Comparison of ENCODE assay signal across 9 mouse cellular contexts in the genomic region with DNA sequence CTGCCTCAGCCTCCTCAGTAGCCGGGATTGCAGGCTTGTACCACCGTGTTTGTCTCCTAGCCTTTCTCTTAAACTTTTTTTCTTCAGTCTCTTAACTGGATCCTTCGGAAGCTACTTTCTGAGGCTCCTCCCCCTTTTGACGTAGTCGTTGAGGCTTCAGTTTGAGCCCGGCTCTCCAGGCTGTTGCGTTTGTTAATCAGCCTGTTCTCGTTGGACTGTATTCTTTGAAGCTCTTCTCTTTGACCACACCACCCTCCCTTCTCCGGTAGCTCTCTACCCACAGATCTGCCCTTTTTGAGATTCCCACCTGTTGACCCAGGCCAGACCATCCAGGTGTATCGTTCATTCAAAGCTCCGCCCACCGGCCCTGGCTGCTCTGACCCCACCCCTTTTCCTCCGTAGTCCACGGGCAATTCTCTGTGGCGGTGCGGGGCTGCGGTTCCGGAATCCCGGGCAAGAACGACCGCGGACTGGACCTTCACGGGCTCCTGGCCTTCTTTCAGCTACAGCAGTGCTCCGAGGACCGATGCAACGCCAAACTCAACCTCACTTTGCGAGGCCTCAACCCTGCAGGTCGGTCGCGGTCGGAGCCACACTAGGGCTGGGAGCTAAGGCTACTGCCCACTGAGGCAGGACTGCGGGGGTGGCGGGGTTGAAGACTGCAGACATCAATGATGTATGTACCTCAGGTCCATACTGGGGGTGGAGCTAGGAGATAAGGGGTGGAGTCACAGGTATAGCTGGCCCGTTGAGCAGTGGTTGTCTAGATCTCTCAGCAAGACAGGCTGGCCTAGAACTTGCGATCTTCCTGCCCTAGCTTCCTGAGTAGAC. TPM values are rescaled to one million over a fixed set of nuclear protein-coding genes. Genes with fewer than 3 reads are reported as not detected.
DNase-seq lines count a peak whose midpoint lies in the region; ATAC-seq and TF ChIP-seq lines count a peak whose summit lies in the region.
"Had no signal": no experiment of that assay in that cellular context is flagged by ENCODE, and none has a peak within 500 bp of the region (broad histone marks: within the 10 kb centered on the region; RNA-seq: fewer than 3 reads in every experiment).

No protein-coding gene starts in this region.

- no peak overlapping the region for H3K27ac ChIP-seq in heart, embryonic 12.5 days (ENCODE audit: poor library complexity, severe bottlenecking)
- no peak overlapping the region for H3K27ac ChIP-seq in limb, embryonic 14.5 days (replicated peaks; ENCODE audit: low read depth, low read length)

- no peak for ATAC-seq in heart, embryonic 12.5 days (ENCODE audit: insufficient number of reproducible peaks, low FRiP score)
- ATAC-seq in activated CD4-positive, CD25-positive, alpha-beta regulatory T cell, adult 4 months, result peak; percentile 47
- ATAC-seq in granulocyte monocyte progenitor cell, adult 5-6 weeks (replicated peaks; ENCODE audit: poor library complexity, severe bottlenecking), result peak; percentile 53
- ATAC-seq in limb, embryonic 14.5 days (ENCODE audit: low FRiP score, low read depth), result no peak

- no peak overlapping the region for H3K9ac ChIP-seq in heart, embryonic 12.5 days
- H3K9ac ChIP-seq in limb, embryonic 14.5 days (ENCODE audit: low read depth, low read length, severe bottlenecking), result peak overlapping the region; percentile 47; the same call in 1 of the 2 replicates

- no peaks in the 10 kb centered on the region for H3K36me3 ChIP-seq in heart, embryonic 12.5 days
- H3K36me3 ChIP-seq in limb, embryonic 14.5 days (ENCODE audit: control insufficient read depth, insufficient read depth, low read length), result no peaks in the 10 kb centered on the region
- H3K36me3 ChIP-seq: G1E had no signal

- H3K27me3 ChIP-seq in heart, embryonic 12.5 days (replicated peaks), result peaks cover 69% of the 10 kb centered on the region
- peaks cover 41% of the 10 kb centered on the region for H3K27me3 ChIP-seq in limb, embryonic 14.5 days (ENCODE audit: control insufficient read depth, insufficient read depth, low read length)

- TF ChIP-seq POLR2A in limb, embryonic 14.5 days (IDR thresholded peaks at IDR 0.05; ENCODE audit: borderline replicate concordance, extremely low read depth, insufficient read depth, insufficient read length), result no peak

- H3K4me1 ChIP-seq in heart, embryonic 12.5 days (replicated peaks), result peaks cover 10% of the 10 kb centered on the region
- peaks cover 3% of the 10 kb centered on the region; the same call in 1 of the 2 replicates for H3K4me1 ChIP-seq in limb, embryonic 14.5 days (ENCODE audit: control insufficient read depth, insufficient read depth, low read length)

- WGBS in heart, embryonic 12.5 days, result 3% methylated on average over 35 of the region's 35 CpGs
- WGBS in limb, embryonic 14.5 days, result 3% methylated on average over 34 of the region's 35 CpGs

- H3K4me2 ChIP-seq in heart, embryonic 12.5 days, result peak overlapping the region; percentile 70
- peak overlapping the region; percentile 67 for H3K4me2 ChIP-seq in limb, embryonic 14.5 days (replicated peaks; ENCODE audit: low read depth, low read length, severe bottlenecking)

- H3K9me3 ChIP-seq in heart, embryonic 12.5 days (replicated peaks), result 0 out of 2 replicates have a peak, but pooled peaks cover 3% of the 10 kb centered on the region
- no peaks in the 10 kb centered on the region for H3K9me3 ChIP-seq in limb, embryonic 14.5 days (ENCODE audit: control insufficient read depth, low read length)
- H3K9me3 ChIP-seq: G1E had no signal

- intact Hi-C loops in heart, postnatal 14 days (cut with DNase I), result no loop called here

- H3K4me3 ChIP-seq in heart, embryonic 12.5 days, result peak overlapping the region; percentile 39
- peak overlapping the region; percentile 41 for H3K4me3 ChIP-seq in limb, embryonic 14.5 days (replicated peaks; ENCODE audit: low read length)

- no peak for DNase-seq in heart, postnatal 14 days
- DNase-seq in limb, embryonic 14.5 days (ENCODE audit: low spot score), result peak; percentile 14
- peak; percentile 75 for DNase-seq in naive thymus-derived CD4-positive, alpha-beta T cell, adult 2 months (ENCODE audit: low read depth)
- DNase-seq in ovary, postnatal 36 days (ENCODE audit: low spot score), result no peak
- DNase-seq in layer of hippocampus, postnatal 10 days (ENCODE audit: low spot score in 2 of 2), result no peak

RNA-seq across cellular contexts. Expression of a gene that starts 1.9 kb away (rescaled TPM):
- 0.10 and 0.15 TPM in 2 replicates for polyA plus RNA-seq in heart, embryonic 12.5 days (2016; fragmentation: Nextera tagmentation; extraction: Ambion mirVana)
- not detected for total RNA-seq in heart, postnatal 14 days (2021)
- polyA plus RNA-seq in activated CD4-positive, CD25-positive, alpha-beta regulatory T cell, adult 4 months (2017; shearing (Covaris generic)), result not detected
- total RNA-seq in granulocyte monocyte progenitor cell, adult 5-6 weeks (2014; fragmentation: Nextera tagmentation), result not detected in 2 replicates
- total RNA-seq in granulocyte monocyte progenitor cell, adult 5-6 weeks (2017), result not detected in 2 replicates
- 24.8 and 30.4 TPM in 2 replicates for polyA plus RNA-seq in limb, embryonic 14.5 days (2012; rRNA removed)
- polyA plus RNA-seq in limb, embryonic 14.5 days (2014; fragmentation: Nextera tagmentation; extraction: Ambion mirVana), result 38.8 and 50.7 TPM in 2 replicates
- under 1 TPM; 0.20 to 0.64 TPM for total RNA-seq in layer of hippocampus, postnatal 10 days (2021)
- total RNA-seq: G1E had no signal
- polyA plus RNA-seq: G1E had no signal

RNA-seq across cellular contexts. Expression of a gene that starts 27.7 kb away (rescaled TPM):
- polyA plus RNA-seq in heart, embryonic 12.5 days (2016; fragmentation: Nextera tagmentation; extraction: Ambion mirVana), result not detected in 2 replicates
- under 1 TPM; 0.51 to 0.55 TPM for total RNA-seq in heart, postnatal 14 days (2021)
- polyA plus RNA-seq in activated CD4-positive, CD25-positive, alpha-beta regulatory T cell, adult 4 months (2017; shearing (Covaris generic)), result under 1 TPM; 0.25 to 0.73 TPM
- total RNA-seq in granulocyte monocyte progenitor cell, adult 5-6 weeks (2014; fragmentation: Nextera tagmentation), result 1.8 and 6.4 TPM in 2 replicates
- 7.6 and 13.5 TPM in 2 replicates for total RNA-seq in granulocyte monocyte progenitor cell, adult 5-6 weeks (2017)
- 4.1 and 5.5 TPM in 2 replicates for polyA plus RNA-seq in limb, embryonic 14.5 days (2012; rRNA removed)
- polyA plus RNA-seq in limb, embryonic 14.5 days (2014; fragmentation: Nextera tagmentation; extraction: Ambion mirVana), result 0.70 and 1.2 TPM in 2 replicates
- total RNA-seq in layer of hippocampus, postnatal 10 days (2021), result under 1 TPM; 0.37 to 0.60 TPM

RNA-seq across cellular contexts. Expression of a gene that starts 38.2 kb away (rescaled TPM):
- polyA plus RNA-seq in heart, embryonic 12.5 days (2016; fragmentation: Nextera tagmentation; extraction: Ambion mirVana), result not detected in 2 replicates
- total RNA-seq in heart, postnatal 14 days (2021), result not detected
- polyA plus RNA-seq in activated CD4-positive, CD25-positive, alpha-beta regulatory T cell, adult 4 months (2017; shearing (Covaris generic)), result not detected
- total RNA-seq in granulocyte monocyte progenitor cell, adult 5-6 weeks (2014; fragmentation: Nextera tagmentation), result not detected in 2 replicates
- total RNA-seq in granulocyte monocyte progenitor cell, adult 5-6 weeks (2017), result not detected in 2 replicates
- polyA plus RNA-seq in limb, embryonic 14.5 days (2012; rRNA removed), result not detected in 2 replicates
- polyA plus RNA-seq in limb, embryonic 14.5 days (2014; fragmentation: Nextera tagmentation; extraction: Ambion mirVana), result not detected in 2 replicates
- total RNA-seq in layer of hippocampus, postnatal 10 days (2021), result not detected
- polyA plus RNA-seq: G1E had no signal

RNA-seq across cellular contexts. Expression of a gene that starts 50.8 kb away (rescaled TPM):
- polyA plus RNA-seq in heart, embryonic 12.5 days (2016; fragmentation: Nextera tagmentation; extraction: Ambion mirVana), result 0.69 and 1.1 TPM in 2 replicates
- under 1 TPM; 0.12 TPM for total RNA-seq in heart, postnatal 14 days (2021)
- polyA plus RNA-seq in activated CD4-positive, CD25-positive, alpha-beta regulatory T cell, adult 4 months (2017; shearing (Covaris generic)), result under 1 TPM in 1 of 2 experiments, not detected in 1; 0.12 TPM
- total RNA-seq in granulocyte monocyte progenitor cell, adult 5-6 weeks (2014; fragmentation: Nextera tagmentation), result 0.41 and 0.75 TPM in 2 replicates
- not detected in 2 replicates for total RNA-seq in granulocyte monocyte progenitor cell, adult 5-6 weeks (2017)
- polyA plus RNA-seq in limb, embryonic 14.5 days (2012; rRNA removed), result 4.5 and 7.6 TPM in 2 replicates
- 5.0 TPM in 2 replicates for polyA plus RNA-seq in limb, embryonic 14.5 days (2014; fragmentation: Nextera tagmentation; extraction: Ambion mirVana)
- total RNA-seq in layer of hippocampus, postnatal 10 days (2021), result 1 to 10 TPM; 8.2 to 8.7 TPM
- polyA plus RNA-seq: G1E had no signal

RNA-seq across cellular contexts. Expression of a gene that starts 50.9 kb away (rescaled TPM):
- polyA plus RNA-seq in heart, embryonic 12.5 days (2016; fragmentation: Nextera tagmentation; extraction: Ambion mirVana), result 17.6 and 19.2 TPM in 2 replicates
- 10 to 100 TPM; 29.8 to 30.1 TPM for total RNA-seq in heart, postnatal 14 days (2021)
- polyA plus RNA-seq in activated CD4-positive, CD25-positive, alpha-beta regulatory T cell, adult 4 months (2017; shearing (Covaris generic)), result 10 to 100 TPM; 19.0 to 21.6 TPM
- total RNA-seq in granulocyte monocyte progenitor cell, adult 5-6 weeks (2014; fragmentation: Nextera tagmentation), result 50.4 and 71.3 TPM in 2 replicates
- 23.4 and 28.3 TPM in 2 replicates for total RNA-seq in granulocyte monocyte progenitor cell, adult 5-6 weeks (2017)
- polyA plus RNA-seq in limb, embryonic 14.5 days (2012; rRNA removed), result 19.9 and 21.9 TPM in 2 replicates
- polyA plus RNA-seq in limb, embryonic 14.5 days (2014; fragmentation: Nextera tagmentation; extraction: Ambion mirVana), result 30.7 and 31.5 TPM in 2 replicates
- total RNA-seq in layer of hippocampus, postnatal 10 days (2021), result 1 to 10 TPM; 7.7 to 8.7 TPM

Comparison
In these comparisons a context has a peak if more than half of its experiments do, and no peak if none do; other contexts are left out.
1. ATAC-seq: peak in activated CD4-positive, CD25-positive, alpha-beta regulatory T cell, adult 4 months (single experiment) and granulocyte monocyte progenitor cell, adult 5-6 weeks (single experiment); none in heart, embryonic 12.5 days (single experiment) and limb, embryonic 14.5 days (single experiment).
2. DNase-seq: peak in limb, embryonic 14.5 days (single experiment) and naive thymus-derived CD4-positive, alpha-beta T cell, adult 2 months (single experiment); none in heart, postnatal 14 days (0 of 2), ovary, postnatal 36 days (single experiment) and layer of hippocampus, postnatal 10 days (0 of 2).